Mouse (Mus musculus): ENCODE data around the gene Insm1. TPM values are rescaled to one million over a fixed set of nuclear protein-coding genes. Genes with fewer than 3 reads are reported as not detected.

Gene Insm1
- polyA plus RNA-seq, 1 experiment = not detected

DNA sequence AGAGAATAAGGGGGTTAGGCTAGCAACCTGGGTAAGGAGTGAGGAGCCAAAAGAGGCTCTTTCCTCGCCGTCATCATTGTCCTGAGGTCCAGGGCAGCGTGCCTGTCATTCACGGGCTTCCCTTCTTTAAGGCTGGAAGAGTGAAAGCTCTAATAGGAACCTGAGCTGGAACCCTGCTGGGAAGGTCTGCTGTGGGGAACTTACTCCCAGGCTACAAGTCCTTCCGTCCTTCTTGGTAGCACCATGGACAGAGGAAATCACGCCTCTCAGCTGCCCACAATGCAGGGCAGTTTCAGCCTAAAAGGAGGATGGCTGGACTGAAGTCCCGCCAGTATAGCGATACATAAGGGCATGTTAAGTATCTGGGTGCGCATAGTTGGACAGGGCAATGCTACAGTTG lies 4.8 kb downstream of the Insm1 start:
- TF ChIP-seq CTCF (IDR thresholded peaks at IDR 0.05; ENCODE audit: control insufficient read depth, insufficient read depth, insufficient replicate concordance, low read depth, low read length) (no peak), POLR2A (IDR thresholded peaks at IDR 0.05; ENCODE audit: control insufficient read depth, low read depth, low read length) (no peak)

DNA sequence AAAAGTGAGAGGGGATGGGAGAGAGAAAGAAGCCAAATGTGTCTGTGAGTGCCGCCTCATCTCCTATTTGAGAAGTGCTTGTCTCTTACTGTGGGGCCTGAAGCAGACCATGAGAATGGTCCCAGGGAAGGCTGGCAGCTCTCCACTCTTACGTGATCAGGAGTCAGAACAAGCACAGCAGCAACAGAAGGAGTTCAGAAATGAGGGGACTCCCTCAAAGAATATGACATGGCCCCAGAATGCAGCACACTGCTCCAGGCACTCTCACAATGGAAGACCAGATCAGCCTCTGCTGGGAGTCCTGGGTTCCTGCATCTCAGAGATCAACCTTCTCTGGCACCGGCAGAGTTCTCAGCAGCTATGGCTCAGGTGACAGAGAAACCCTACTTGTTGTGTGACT lies 5.9 kb downstream of the Insm1 start:
- TF ChIP-seq CTCF (IDR thresholded peaks at IDR 0.05; ENCODE audit: control insufficient read depth, insufficient read depth, insufficient replicate concordance, low read depth, low read length) (no peak), POLR2A (IDR thresholded peaks at IDR 0.05; ENCODE audit: control insufficient read depth, low read depth, low read length) (no peak)
- Histone ChIP-seq H3K4me1 (ENCODE audit: control insufficient read depth, insufficient read depth, low read length) (peaks cover 7% of the 10 kb centered on the region), H3K27me3 (ENCODE audit: control insufficient read depth, insufficient read depth, low read length) (no peaks in the 10 kb centered on the region), H3K36me3 (ENCODE audit: control insufficient read depth, insufficient read depth, low read length) (no peaks in the 10 kb centered on the region), H3K27ac (ENCODE audit: control insufficient read depth, insufficient read depth, low read depth, low read length) (no peak overlapping the region), H3K4me3 (ENCODE audit: control insufficient read depth, low read depth, low read length) (no peak overlapping the region)

More for the DNA sequence above, 4.8 kb downstream of the Insm1 start:
- H3K27me3 ChIP-seq (ENCODE audit: control insufficient read depth, insufficient read depth, low read length) = no peaks in the 10 kb centered on the region; the same call in 1 of the 2 replicates
- H3K36me3 ChIP-seq (ENCODE audit: control insufficient read depth, insufficient read depth, low read length) = no peaks in the 10 kb centered on the region
- no peak overlapping the region for H3K4me3 ChIP-seq (ENCODE audit: control insufficient read depth, low read depth, low read length)
- peaks cover 13% of the 10 kb centered on the region for H3K4me1 ChIP-seq (ENCODE audit: control insufficient read depth, insufficient read depth, low read length)
- H3K27ac ChIP-seq (ENCODE audit: control insufficient read depth, insufficient read depth, low read depth, low read length) = no peak overlapping the region

DNA sequence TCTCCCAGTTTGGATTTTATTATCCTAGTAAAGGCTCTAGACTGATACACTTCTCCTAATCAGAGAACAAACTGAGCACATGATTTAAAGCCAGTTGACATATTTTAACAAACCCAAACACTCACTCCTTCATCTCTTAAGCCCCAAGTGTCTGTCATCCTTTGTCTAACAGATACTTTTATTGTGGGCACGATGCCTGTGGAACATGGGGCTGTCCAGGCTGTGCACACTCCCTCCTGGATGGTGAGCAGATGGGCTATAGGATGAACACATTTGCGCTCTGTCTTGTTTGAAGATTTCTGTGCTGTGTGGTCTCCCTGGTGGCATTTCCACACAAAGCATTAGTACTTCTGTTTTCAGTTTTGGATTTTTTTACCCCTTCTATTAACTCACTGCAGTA lies 6.7 kb downstream of the Insm1 start:
- no peaks in the 10 kb centered on the region for H3K27me3 ChIP-seq (ENCODE audit: control insufficient read depth, insufficient read depth, low read length)
- no peak overlapping the region for H3K27ac ChIP-seq (ENCODE audit: control insufficient read depth, insufficient read depth, low read depth, low read length)
- no peak for TF ChIP-seq CTCF (IDR thresholded peaks at IDR 0.05; ENCODE audit: control insufficient read depth, insufficient read depth, insufficient replicate concordance, low read depth, low read length)
- TF ChIP-seq POLR2A (IDR thresholded peaks at IDR 0.05; ENCODE audit: control insufficient read depth, low read depth, low read length) = no peak
- no peaks in the 10 kb centered on the region for H3K36me3 ChIP-seq (ENCODE audit: control insufficient read depth, insufficient read depth, low read length)
- H3K4me3 ChIP-seq (ENCODE audit: control insufficient read depth, low read depth, low read length) = no peak overlapping the region
- H3K4me1 ChIP-seq (ENCODE audit: control insufficient read depth, insufficient read depth, low read length) = peaks cover 2% of the 10 kb centered on the region

DNA sequence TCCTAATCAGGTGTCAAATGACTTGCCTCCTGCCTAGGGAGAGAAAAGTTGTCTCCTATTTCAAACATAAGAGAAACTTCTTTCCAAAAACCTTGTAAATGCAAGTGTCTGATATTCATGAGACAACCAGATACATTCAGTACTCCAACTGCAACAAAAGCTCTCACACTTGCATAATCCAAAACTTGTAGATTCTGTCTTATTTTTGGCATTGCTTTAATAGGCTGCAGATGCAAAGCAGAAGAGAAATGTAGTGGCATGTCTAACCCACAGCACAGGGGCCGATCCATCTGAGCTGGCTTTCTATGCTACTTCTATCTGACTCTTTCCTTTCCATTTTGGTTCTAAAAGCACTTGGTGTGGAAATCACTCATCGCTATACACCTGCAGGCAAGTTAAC lies 9.8 kb downstream of the Insm1 start:
- H3K27me3 ChIP-seq (ENCODE audit: control insufficient read depth, insufficient read depth, low read length) = no peaks in the 10 kb centered on the region
- H3K36me3 ChIP-seq (ENCODE audit: control insufficient read depth, insufficient read depth, low read length) = no peaks in the 10 kb centered on the region
- H3K4me1 ChIP-seq (ENCODE audit: control insufficient read depth, insufficient read depth, low read length) = no peaks in the 10 kb centered on the region
- H3K27ac ChIP-seq (ENCODE audit: control insufficient read depth, insufficient read depth, low read depth, low read length) = no peak overlapping the region
- TF ChIP-seq POLR2A (IDR thresholded peaks at IDR 0.05; ENCODE audit: control insufficient read depth, low read depth, low read length) (no peak), CTCF (IDR thresholded peaks at IDR 0.05; ENCODE audit: control insufficient read depth, insufficient read depth, insufficient replicate concordance, low read depth, low read length) (no peak)
- H3K4me3 ChIP-seq (ENCODE audit: control insufficient read depth, low read depth, low read length) = no peak overlapping the region

DNA sequence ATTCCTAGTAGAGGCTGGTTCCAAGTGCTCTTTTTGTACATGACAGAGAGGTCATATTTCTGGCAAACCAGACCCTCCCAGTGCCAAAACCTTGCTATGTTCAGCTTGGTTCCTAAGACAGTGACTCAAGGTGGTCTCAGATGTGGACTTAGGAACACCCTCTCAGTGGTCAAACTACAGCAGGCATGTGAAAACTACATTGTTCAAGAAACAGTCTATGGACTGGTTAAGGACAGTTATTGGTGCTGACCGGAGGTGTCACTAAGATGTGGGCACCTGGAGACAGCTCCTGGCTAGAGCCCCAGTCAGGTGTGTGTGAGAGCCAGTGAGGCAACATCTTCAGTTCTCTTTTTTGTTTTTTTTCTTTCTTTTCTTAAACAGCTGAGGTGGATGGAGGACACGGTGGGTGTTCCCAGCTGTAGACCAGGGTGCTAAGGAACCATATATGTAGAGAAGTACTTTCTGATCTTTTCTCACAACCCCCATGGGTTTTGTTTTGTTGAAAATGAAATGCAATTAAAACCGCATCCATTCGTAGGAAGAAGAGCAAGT lies 17.6 kb downstream of the Insm1 start:
- Histone ChIP-seq H3K4me1 (ENCODE audit: control insufficient read depth, insufficient read depth, low read length) (no peaks in the 10 kb centered on the region), H3K4me3 (ENCODE audit: control insufficient read depth, low read depth, low read length) (no peak overlapping the region), H3K27ac (ENCODE audit: control insufficient read depth, insufficient read depth, low read depth, low read length) (no peak overlapping the region), H3K27me3 (ENCODE audit: control insufficient read depth, insufficient read depth, low read length) (no peaks in the 10 kb centered on the region), H3K36me3 (ENCODE audit: control insufficient read depth, insufficient read depth, low read length) (no peaks in the 10 kb centered on the region)
- TF ChIP-seq CTCF (IDR thresholded peaks at IDR 0.05; ENCODE audit: control insufficient read depth, insufficient read depth, insufficient replicate concordance, low read depth, low read length) (no peak), POLR2A (IDR thresholded peaks at IDR 0.05; ENCODE audit: control insufficient read depth, low read depth, low read length) (no peak)

DNA sequence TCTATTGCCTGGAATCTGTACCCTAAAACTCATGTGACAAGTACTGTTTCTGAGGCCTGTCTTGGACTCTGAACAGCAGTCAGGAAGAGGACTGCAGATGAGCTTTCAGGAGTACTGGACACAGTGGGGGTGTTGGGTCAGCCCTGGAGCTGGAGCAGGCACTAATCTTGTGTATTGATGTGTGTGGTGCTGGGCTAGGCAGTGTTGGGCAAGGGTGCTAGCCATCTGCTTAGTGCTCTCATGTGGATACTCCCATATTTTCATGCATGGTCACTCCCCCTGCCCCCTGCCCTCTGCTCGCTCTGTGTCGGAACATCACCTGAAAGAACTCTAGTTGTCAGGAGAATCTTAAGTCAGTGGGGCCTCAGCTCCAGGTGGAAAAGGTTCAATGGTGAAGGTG lies 22.3 kb downstream of the Insm1 start:
- Histone ChIP-seq H3K4me3 (ENCODE audit: control insufficient read depth, low read depth, low read length) (no peak overlapping the region), H3K27me3 (ENCODE audit: control insufficient read depth, insufficient read depth, low read length) (no peaks in the 10 kb centered on the region), H3K4me1 (ENCODE audit: control insufficient read depth, insufficient read depth, low read length) (no peaks in the 10 kb centered on the region), H3K27ac (ENCODE audit: control insufficient read depth, insufficient read depth, low read depth, low read length) (no peak overlapping the region), H3K36me3 (ENCODE audit: control insufficient read depth, insufficient read depth, low read length) (peaks cover 3% of the 10 kb centered on the region; the same call in 1 of the 2 replicates)
- TF ChIP-seq CTCF (IDR thresholded peaks at IDR 0.05; ENCODE audit: control insufficient read depth, insufficient read depth, insufficient replicate concordance, low read depth, low read length) (no peak), POLR2A (IDR thresholded peaks at IDR 0.05; ENCODE audit: control insufficient read depth, low read depth, low read length) (no peak)

DNA sequence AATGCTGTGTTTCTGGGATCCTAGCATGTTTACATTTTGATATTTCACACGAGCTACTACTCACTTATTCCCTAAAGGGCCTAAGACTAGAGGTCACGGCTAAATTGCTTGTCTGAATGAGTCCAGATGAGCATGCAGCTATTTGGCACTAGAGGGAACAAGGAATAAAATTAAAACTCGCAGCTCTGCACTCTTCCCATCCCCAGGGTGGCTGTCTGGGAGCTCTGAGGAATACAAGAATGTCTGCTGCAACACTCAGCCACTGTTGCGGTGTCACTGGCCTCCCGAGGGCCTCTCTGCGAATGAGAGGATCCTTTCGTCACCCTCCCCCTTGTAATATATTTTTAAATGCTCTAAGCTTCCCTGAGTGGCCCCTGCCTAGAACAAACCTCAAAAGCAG lies 23.7 kb downstream of the Insm1 start:
- no peak overlapping the region for H3K27ac ChIP-seq (ENCODE audit: control insufficient read depth, insufficient read depth, low read depth, low read length)
- no peak overlapping the region for H3K4me3 ChIP-seq (ENCODE audit: control insufficient read depth, low read depth, low read length)
- peaks cover 3% of the 10 kb centered on the region; the same call in 1 of the 2 replicates for H3K36me3 ChIP-seq (ENCODE audit: control insufficient read depth, insufficient read depth, low read length)
- no peaks in the 10 kb centered on the region for H3K27me3 ChIP-seq (ENCODE audit: control insufficient read depth, insufficient read depth, low read length)
- TF ChIP-seq POLR2A (IDR thresholded peaks at IDR 0.05; ENCODE audit: control insufficient read depth, low read depth, low read length) (no peak), CTCF (IDR thresholded peaks at IDR 0.05; ENCODE audit: control insufficient read depth, insufficient read depth, insufficient replicate concordance, low read depth, low read length) (no peak)
- H3K4me1 ChIP-seq (ENCODE audit: control insufficient read depth, insufficient read depth, low read length) = no peaks in the 10 kb centered on the region
